Mouse (Mus musculus): ENCODE measurements around the gene Sorcs3. TPM values are rescaled to one million over a fixed set of nuclear protein-coding genes. Genes with fewer than 3 reads are reported as not detected.

Gene Sorcs3
- polyA plus RNA-seq, 1 experiment from 2014 or later, result 0.99 TPM

- Histone ChIP-seq H3K27ac (ENCODE audit: low read depth, low read length) (no peak overlapping the region), H3K4me2 (replicated peaks; ENCODE audit: low read depth, low read length) (no peak overlapping the region), H3K9ac (ENCODE audit: low read depth, low read length) (no peak overlapping the region), H3K9me3 (ENCODE audit: control insufficient read depth, low read length) (no peaks in the 10 kb centered on the region), H3K27me3 (ENCODE audit: control insufficient read depth, insufficient read depth, low read length) (no peaks in the 10 kb centered on the region), H3K4me1 (ENCODE audit: control insufficient read depth, insufficient read depth, low read length) (no peaks in the 10 kb centered on the region), H3K36me3 (ENCODE audit: control insufficient read depth, insufficient read depth, low read length) (no peaks in the 10 kb centered on the region), H3K4me3 (ENCODE audit: low read length) (no peak overlapping the region)
- ATAC-seq (ENCODE audit: low FRiP score, low TSS enrichment), result no peak
- WGBS, result 89% methylated on average over 1 of the region's 1 CpGs
These were observed 232.6 kb downstream of the Sorcs3 start for GRCm38 (mm10) chr19:48438450-48438849.

GRCm38 (mm10) chr19:48461141-48461540 lies 255.3 kb downstream of the Sorcs3 start:
- Histone ChIP-seq H3K4me1 (ENCODE audit: control insufficient read depth, insufficient read depth, low read length) (no peaks in the 10 kb centered on the region), H3K9ac (ENCODE audit: low read depth, low read length) (no peak overlapping the region), H3K27ac (ENCODE audit: low read depth, low read length) (no peak overlapping the region), H3K4me2 (replicated peaks; ENCODE audit: low read depth, low read length) (no peak overlapping the region), H3K4me3 (ENCODE audit: low read length) (no peak overlapping the region), H3K9me3 (ENCODE audit: control insufficient read depth, low read length) (no peaks in the 10 kb centered on the region), H3K36me3 (ENCODE audit: control insufficient read depth, insufficient read depth, low read length) (no peaks in the 10 kb centered on the region), H3K27me3 (ENCODE audit: control insufficient read depth, insufficient read depth, low read length) (no peaks in the 10 kb centered on the region)
- no peak for ATAC-seq (ENCODE audit: low FRiP score, low TSS enrichment)
- WGBS, result 83% methylated on average over 5 of the region's 5 CpGs

GRCm38 (mm10) chr19:48462426-48462825 lies 256.6 kb downstream of the Sorcs3 start:
- Histone ChIP-seq H3K27me3 (ENCODE audit: control insufficient read depth, insufficient read depth, low read length) (no peaks in the 10 kb centered on the region), H3K9me3 (ENCODE audit: control insufficient read depth, low read length) (no peaks in the 10 kb centered on the region), H3K4me1 (ENCODE audit: control insufficient read depth, insufficient read depth, low read length) (no peaks in the 10 kb centered on the region), H3K4me3 (ENCODE audit: low read length) (no peak overlapping the region), H3K4me2 (replicated peaks; ENCODE audit: low read depth, low read length) (no peak overlapping the region), H3K27ac (ENCODE audit: low read depth, low read length) (no peak overlapping the region), H3K9ac (ENCODE audit: low read depth, low read length) (no peak overlapping the region), H3K36me3 (ENCODE audit: control insufficient read depth, insufficient read depth, low read length) (no peaks in the 10 kb centered on the region)
- ATAC-seq (ENCODE audit: low FRiP score, low TSS enrichment), result no peak
- 84% methylated on average over 3 of the region's 3 CpGs for WGBS

- no peak overlapping the region for H3K4me3 ChIP-seq (ENCODE audit: low read length)
- H3K9ac ChIP-seq (ENCODE audit: low read depth, low read length), result no peak overlapping the region
- H3K4me2 ChIP-seq (replicated peaks; ENCODE audit: low read depth, low read length), result no peak overlapping the region
- WGBS, result 66% methylated on average over 3 of the region's 3 CpGs
- ATAC-seq (ENCODE audit: low FRiP score, low TSS enrichment), result no peak
- H3K27ac ChIP-seq (ENCODE audit: low read depth, low read length), result no peak overlapping the region
- no peaks in the 10 kb centered on the region for H3K9me3 ChIP-seq (ENCODE audit: control insufficient read depth, low read length)
- no peaks in the 10 kb centered on the region for H3K4me1 ChIP-seq (ENCODE audit: control insufficient read depth, insufficient read depth, low read length)
- no peaks in the 10 kb centered on the region for H3K36me3 ChIP-seq (ENCODE audit: control insufficient read depth, insufficient read depth, low read length)
- no peaks in the 10 kb centered on the region for H3K27me3 ChIP-seq (ENCODE audit: control insufficient read depth, insufficient read depth, low read length)
These were observed 257.7 kb downstream of the Sorcs3 start for GRCm38 (mm10) chr19:48463494-48463893.

- H3K27ac ChIP-seq (ENCODE audit: low read depth, low read length), result no peak overlapping the region
- H3K4me2 ChIP-seq (replicated peaks; ENCODE audit: low read depth, low read length), result no peak overlapping the region
- H3K9me3 ChIP-seq (ENCODE audit: control insufficient read depth, low read length), result no peaks in the 10 kb centered on the region
- no peak overlapping the region for H3K9ac ChIP-seq (ENCODE audit: low read depth, low read length)
- ATAC-seq (ENCODE audit: low FRiP score, low TSS enrichment), result no peak
- 0 out of 2 replicates have a peak, but pooled peaks cover 4% of the 10 kb centered on the region for H3K4me1 ChIP-seq (ENCODE audit: control insufficient read depth, insufficient read depth, low read length)
- H3K27me3 ChIP-seq (ENCODE audit: control insufficient read depth, insufficient read depth, low read length), result no peaks in the 10 kb centered on the region
- H3K4me3 ChIP-seq (ENCODE audit: low read length), result no peak overlapping the region
- no peaks in the 10 kb centered on the region for H3K36me3 ChIP-seq (ENCODE audit: control insufficient read depth, insufficient read depth, low read length)
- 50% methylated on average over 4 of the region's 4 CpGs for WGBS
These were observed 261.6 kb downstream of the Sorcs3 start for GRCm38 (mm10) chr19:48467471-48467870.

GRCm38 (mm10) chr19:48469791-48470410 lies 264.1 kb downstream of the Sorcs3 start:
- Histone ChIP-seq H3K4me1 (ENCODE audit: control insufficient read depth, insufficient read depth, low read length) (0 out of 2 replicates have a peak, but pooled peaks cover 4% of the 10 kb centered on the region), H3K9ac (ENCODE audit: low read depth, low read length) (no peak overlapping the region), H3K4me2 (replicated peaks; ENCODE audit: low read depth, low read length) (no peak overlapping the region), H3K27me3 (ENCODE audit: control insufficient read depth, insufficient read depth, low read length) (no peaks in the 10 kb centered on the region), H3K36me3 (ENCODE audit: control insufficient read depth, insufficient read depth, low read length) (no peaks in the 10 kb centered on the region), H3K27ac (ENCODE audit: low read depth, low read length) (no peak overlapping the region), H3K9me3 (ENCODE audit: control insufficient read depth, low read length) (no peaks in the 10 kb centered on the region), H3K4me3 (ENCODE audit: low read length) (no peak overlapping the region)
- ATAC-seq (ENCODE audit: low FRiP score, low TSS enrichment), result no peak
- 81% methylated on average over 4 of the region's 4 CpGs for WGBS

GRCm38 (mm10) chr19:48471927-48472326 lies 266.1 kb downstream of the Sorcs3 start:
- H3K4me1 ChIP-seq (ENCODE audit: control insufficient read depth, insufficient read depth, low read length), result 0 out of 2 replicates have a peak, but pooled peaks cover 4% of the 10 kb centered on the region
- no peak overlapping the region for H3K4me2 ChIP-seq (replicated peaks; ENCODE audit: low read depth, low read length)
- no peaks in the 10 kb centered on the region for H3K9me3 ChIP-seq (ENCODE audit: control insufficient read depth, low read length)
- H3K4me3 ChIP-seq (ENCODE audit: low read length), result no peak overlapping the region
- H3K36me3 ChIP-seq (ENCODE audit: control insufficient read depth, insufficient read depth, low read length), result no peaks in the 10 kb centered on the region
- no peak overlapping the region for H3K9ac ChIP-seq (ENCODE audit: low read depth, low read length)
- no peak for ATAC-seq (ENCODE audit: low FRiP score, low TSS enrichment)
- H3K27me3 ChIP-seq (ENCODE audit: control insufficient read depth, insufficient read depth, low read length), result no peaks in the 10 kb centered on the region
- H3K27ac ChIP-seq (ENCODE audit: low read depth, low read length), result no peak overlapping the region
- WGBS, result 32% methylated on average over 5 of the region's 5 CpGs

- Histone ChIP-seq H3K27ac (ENCODE audit: low read depth, low read length) (no peak overlapping the region), H3K36me3 (ENCODE audit: control insufficient read depth, insufficient read depth, low read length) (no peaks in the 10 kb centered on the region), H3K27me3 (ENCODE audit: control insufficient read depth, insufficient read depth, low read length) (no peaks in the 10 kb centered on the region), H3K9ac (ENCODE audit: low read depth, low read length) (no peak overlapping the region), H3K4me2 (replicated peaks; ENCODE audit: low read depth, low read length) (no peak overlapping the region), H3K4me3 (ENCODE audit: low read length) (no peak overlapping the region), H3K9me3 (ENCODE audit: control insufficient read depth, low read length) (no peaks in the 10 kb centered on the region), H3K4me1 (ENCODE audit: control insufficient read depth, insufficient read depth, low read length) (0 out of 2 replicates have a peak, but pooled peaks cover 4% of the 10 kb centered on the region)
- 85% methylated on average over 6 of the region's 6 CpGs for WGBS
- no peak for ATAC-seq (ENCODE audit: low FRiP score, low TSS enrichment)
These were observed 270.1 kb downstream of the Sorcs3 start for GRCm38 (mm10) chr19:48475784-48476410.

GRCm38 (mm10) chr19:48478864-48479263 lies 273.0 kb downstream of the Sorcs3 start:
- Histone ChIP-seq H3K9me3 (ENCODE audit: control insufficient read depth, low read length) (no peaks in the 10 kb centered on the region), H3K4me3 (ENCODE audit: low read length) (no peak overlapping the region), H3K4me2 (replicated peaks; ENCODE audit: low read depth, low read length) (no peak overlapping the region), H3K27ac (ENCODE audit: low read depth, low read length) (no peak overlapping the region), H3K9ac (ENCODE audit: low read depth, low read length) (no peak overlapping the region), H3K36me3 (ENCODE audit: control insufficient read depth, insufficient read depth, low read length) (no peaks in the 10 kb centered on the region), H3K27me3 (ENCODE audit: control insufficient read depth, insufficient read depth, low read length) (no peaks in the 10 kb centered on the region), H3K4me1 (ENCODE audit: control insufficient read depth, insufficient read depth, low read length) (no peaks in the 10 kb centered on the region)
- WGBS, result 73% methylated on average over 2 of the region's 2 CpGs
- ATAC-seq (ENCODE audit: low FRiP score, low TSS enrichment), result no peak
